ENCODE assay signal across 21 mouse cellular contexts in genomic region chr3:146557507-146557906, GRCm38 (mm10). TPM values are rescaled to one million over a fixed set of nuclear protein-coding genes. Genes with fewer than 3 reads are reported as not detected.
"Had no signal": no experiment of that assay in that cellular context is flagged by ENCODE, and none has a peak within 500 bp of the region (broad histone marks: within the 10 kb centered on the region; RNA-seq: fewer than 3 reads in every experiment).

No protein-coding gene starts in this region.

- H3K27ac ChIP-seq: left cerebral cortex, adult 2 months; liver, embryonic 13.5 days; macrophage; midbrain, embryonic 12.5 days; midbrain, embryonic 15.5 days; neural tube, embryonic 12.5 days; neural tube, embryonic 15.5 days had no signal

- ATAC-seq: intestine, embryonic 16.5 days; midbrain, embryonic 15.5 days had no signal

- H3K4me3 ChIP-seq: left cerebral cortex, adult 2 months; liver, embryonic 13.5 days; midbrain, embryonic 12.5 days; midbrain, embryonic 15.5 days; neural tube, embryonic 12.5 days; neural tube, embryonic 15.5 days had no signal

- DNase-seq: kidney, adult 18-20 months; kidney, adult 9 months; kidney, postnatal 14 days; kidney, postnatal 4 days; liver, embryonic 13.5 days; lung, adult 2 months; right cerebral cortex, adult 18-20 months; right cerebral cortex, postnatal 14 days; thymus, adult 18-20 months; thymus, postnatal 36 days had no signal

RNA-seq across cellular contexts. Expression of gene Uox, which starts 12.7 kb away (rescaled TPM):
- total RNA-seq: layer of hippocampus, postnatal 14 days; megakaryocyte, adult 5-6 weeks had no signal

RNA-seq across cellular contexts. Expression of gene Dnase2b, which starts 57.9 kb away (rescaled TPM):
- total RNA-seq: layer of hippocampus, adult 18-20 months; layer of hippocampus, postnatal 14 days; left cerebral cortex, adult 2 months; left cerebral cortex, postnatal 10 days had no signal
